Mouse (Mus musculus): ENCODE results near the gene Phlpp1.

DNA sequence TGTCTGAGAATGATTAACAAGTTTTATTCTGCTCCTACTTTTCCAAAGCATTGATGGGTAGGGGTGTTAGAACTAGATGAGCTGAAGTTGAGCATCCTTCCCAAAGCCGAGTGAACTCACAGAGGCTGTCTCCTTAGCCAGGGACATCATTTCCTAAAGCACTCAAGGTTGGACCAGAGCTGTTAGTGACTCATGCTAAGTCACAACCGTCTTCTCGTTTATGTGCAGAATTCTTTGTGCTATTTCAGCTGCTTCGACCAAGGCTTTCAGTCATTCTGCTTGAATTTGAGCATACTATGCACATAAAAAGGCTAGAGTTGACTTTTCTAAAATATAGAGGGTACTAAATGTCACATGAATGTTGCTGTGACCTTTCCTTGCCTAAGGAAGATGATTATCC lies 142.9 kb downstream of the Phlpp1 start:
- no peak for TF ChIP-seq CTCF (IDR thresholded peaks at IDR 0.05; ENCODE audit: insufficient read depth, low read length)
- no peak for TF ChIP-seq POLR2A (IDR thresholded peaks at IDR 0.05; ENCODE audit: borderline replicate concordance, extremely low read depth, low read depth, low read length)

All from lung, adult 2 months (tissue).